Mouse (Mus musculus): ENCODE results near the gene Rab11fip4. TPM values are rescaled to one million over a fixed set of nuclear protein-coding genes. Genes with fewer than 3 reads are reported as not detected.

The Rab11fip4 gene
- polyA plus RNA-seq, 1 experiment from 2014 or later = 18.6 TPM

DNA sequence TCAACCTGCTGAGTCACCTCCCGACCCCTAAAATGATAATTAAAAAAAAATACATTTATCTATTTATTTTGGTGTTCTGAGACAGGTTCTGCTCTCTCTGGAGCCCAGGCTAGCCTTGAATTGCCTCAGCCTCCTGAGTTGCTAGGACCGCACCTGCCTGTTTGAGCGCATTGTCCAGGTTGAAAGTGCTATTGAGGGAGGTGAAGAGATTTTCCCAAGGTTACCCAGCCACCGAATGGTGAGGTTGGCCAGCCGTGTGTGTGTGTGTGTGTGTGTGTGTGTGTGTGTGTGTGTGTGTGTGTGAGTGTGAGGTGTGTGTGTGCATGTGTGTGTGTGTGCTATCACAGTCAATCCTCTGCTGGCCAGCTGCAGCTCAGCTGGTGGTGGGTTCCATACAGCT lies 55.0 kb downstream of the Rab11fip4 start:
- Histone ChIP-seq H3K4me3 (no peak overlapping the region), H3K27me3 (ENCODE audit: low read depth, poor library complexity, severe bottlenecking) (peaks cover 7% of the 10 kb centered on the region; the same call in 1 of the 2 replicates)

DNA sequence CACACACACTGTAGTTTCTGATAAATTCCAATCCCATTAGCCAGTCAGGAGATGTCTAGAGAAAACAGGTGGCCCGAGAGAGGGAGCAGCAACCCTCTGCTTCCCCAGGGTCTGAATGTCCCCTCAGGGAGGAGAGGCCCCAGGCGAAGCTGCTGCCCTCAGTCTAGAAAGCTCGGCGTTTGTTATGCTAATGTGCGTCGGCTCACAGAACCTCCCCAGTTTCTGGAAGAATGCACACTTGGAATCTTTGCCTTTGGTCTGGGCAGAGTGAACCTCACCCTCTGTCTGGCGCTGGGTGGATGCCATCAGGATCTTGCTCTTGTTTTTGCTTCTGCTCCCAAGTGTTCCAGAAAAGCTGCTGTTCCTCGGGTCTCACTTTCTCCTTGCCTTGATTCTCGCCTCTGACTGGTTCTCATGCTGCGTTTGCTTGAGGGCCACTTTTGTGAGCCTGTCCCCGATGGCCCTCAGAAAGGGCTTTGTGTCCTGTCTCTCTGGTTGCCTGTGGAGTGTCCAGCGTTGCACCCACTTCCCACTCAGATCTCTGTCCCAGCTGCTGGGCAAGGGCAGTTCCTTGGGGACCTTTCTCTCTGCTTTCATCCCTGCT lies 55.6 kb downstream of the Rab11fip4 start:
- Histone ChIP-seq H3K36me3 (peaks cover 6% of the 10 kb centered on the region; the same call in 1 of the 2 replicates), H3K4me1 (peaks cover 91% of the 10 kb centered on the region), H3K27ac (replicated peaks) (peak overlapping the region; percentile 88), H3K4me3 (peak overlapping the region; percentile 7; the same call in 1 of the 2 replicates), H3K9me3 (replicated peaks) (no peaks in the 10 kb centered on the region), H3K27me3 (ENCODE audit: low read depth, poor library complexity, severe bottlenecking) (peaks cover 7% of the 10 kb centered on the region; the same call in 1 of the 2 replicates)
- 10% methylated on average over 12 of the region's 12 CpGs for WGBS
- peak; percentile 71 for DNase-seq (ENCODE audit: low spot score)

More for the DNA sequence above, 55.0 kb downstream of the Rab11fip4 start:
- Histone ChIP-seq H3K36me3 (peaks cover 2% of the 10 kb centered on the region; the same call in 1 of the 2 replicates), H3K27ac (replicated peaks) (peak overlapping the region; percentile 88), H3K9me3 (replicated peaks) (no peaks in the 10 kb centered on the region), H3K4me1 (peaks cover 91% of the 10 kb centered on the region)
- DNase-seq (ENCODE audit: low spot score) = no peak
- 61% methylated on average over 5 of the region's 5 CpGs for WGBS

DNA sequence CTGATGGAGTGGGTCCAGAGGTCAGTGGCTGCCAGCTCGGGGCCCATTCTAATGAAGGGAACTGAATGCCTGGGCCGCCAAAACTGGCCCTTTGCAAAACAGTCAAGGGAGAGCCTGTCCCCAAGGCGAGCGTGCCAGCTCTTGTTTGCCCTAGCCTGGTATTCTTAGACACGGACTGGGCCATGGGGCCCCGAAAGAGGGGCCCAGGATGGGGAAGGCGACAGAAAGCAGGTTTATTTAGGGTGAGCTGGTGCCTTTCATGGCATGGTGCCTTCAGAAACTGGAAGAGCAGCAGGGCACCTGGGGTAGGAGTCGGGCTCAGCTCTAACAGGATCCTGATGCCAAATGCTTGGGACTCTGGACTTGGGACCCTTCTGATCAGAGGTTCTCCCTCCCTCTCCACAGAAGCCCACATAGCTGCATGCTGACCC lies 56.1 kb downstream of the Rab11fip4 start:
- 40% methylated on average over 8 of the region's 8 CpGs for WGBS
- Histone ChIP-seq H3K4me1 (peaks cover 91% of the 10 kb centered on the region), H3K36me3 (peaks cover 9% of the 10 kb centered on the region; the same call in 1 of the 2 replicates), H3K9me3 (replicated peaks) (no peaks in the 10 kb centered on the region), H3K27ac (replicated peaks) (peak overlapping the region; percentile 88), H3K4me3 (0 out of 2 replicates have a peak overlapping the region, but pooled peaks have one; percentile 7), H3K27me3 (ENCODE audit: low read depth, poor library complexity, severe bottlenecking) (peaks cover 7% of the 10 kb centered on the region; the same call in 1 of the 2 replicates)
- DNase-seq (ENCODE audit: low spot score) = peak; percentile 41

DNA sequence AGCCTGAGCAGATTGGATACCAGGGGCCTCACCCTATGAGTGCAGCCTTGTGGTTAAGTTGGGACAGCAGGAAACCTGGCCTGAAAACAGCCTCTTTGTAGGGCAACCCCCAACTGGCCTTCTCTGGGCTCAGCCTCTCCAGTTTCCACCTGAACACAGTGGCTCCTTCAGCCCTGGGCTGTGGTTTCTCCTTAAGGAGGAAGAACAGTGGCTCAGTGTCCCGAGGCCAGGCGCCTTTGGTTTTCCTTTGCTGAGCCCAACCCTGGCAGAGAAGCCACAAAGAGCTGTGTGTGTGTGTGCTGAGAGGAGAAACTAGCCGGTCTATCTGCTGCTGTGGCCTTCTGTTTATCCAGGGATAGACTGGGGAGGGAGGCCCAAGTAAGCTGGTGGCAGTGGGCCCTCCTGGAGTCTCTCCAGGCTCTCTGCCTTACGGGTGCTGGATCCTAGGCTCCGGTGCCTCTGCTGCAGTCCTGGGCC lies 59.4 kb downstream of the Rab11fip4 start:
- Histone ChIP-seq H3K4me3 (no peak overlapping the region; the same call in 1 of the 2 replicates), H3K9me3 (replicated peaks) (no peaks in the 10 kb centered on the region), H3K27me3 (ENCODE audit: low read depth, poor library complexity, severe bottlenecking) (no peaks in the 10 kb centered on the region), H3K27ac (replicated peaks) (peak overlapping the region; percentile 88), H3K36me3 (peaks cover 9% of the 10 kb centered on the region; the same call in 1 of the 2 replicates), H3K4me1 (peaks cover 77% of the 10 kb centered on the region)
- no peak for DNase-seq (ENCODE audit: low spot score)
- 56% methylated on average over 5 of the region's 5 CpGs for WGBS

DNA sequence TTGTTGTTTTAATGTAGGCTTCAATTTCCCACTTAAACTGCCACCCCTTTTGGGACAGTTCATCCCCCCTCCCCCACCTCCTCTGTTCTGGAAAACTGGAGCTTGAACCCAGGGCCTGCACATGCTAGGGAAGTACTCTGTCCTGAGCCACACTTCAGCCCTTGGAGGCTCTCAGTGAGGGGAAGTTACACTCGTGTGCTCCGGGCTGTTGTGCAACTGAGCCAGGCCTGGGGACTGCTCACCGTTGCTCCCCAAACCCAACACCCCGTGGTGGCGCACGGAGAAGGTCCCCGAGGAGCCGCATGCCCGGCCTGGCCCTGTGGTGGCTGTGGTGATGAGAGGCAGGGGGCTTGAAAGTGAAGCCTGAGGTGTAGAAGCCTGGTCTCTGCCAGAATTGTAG lies 61.2 kb downstream of the Rab11fip4 start:
- Histone ChIP-seq H3K4me3 (no peak overlapping the region), H3K27ac (replicated peaks) (peak overlapping the region; percentile 52)

DNA sequence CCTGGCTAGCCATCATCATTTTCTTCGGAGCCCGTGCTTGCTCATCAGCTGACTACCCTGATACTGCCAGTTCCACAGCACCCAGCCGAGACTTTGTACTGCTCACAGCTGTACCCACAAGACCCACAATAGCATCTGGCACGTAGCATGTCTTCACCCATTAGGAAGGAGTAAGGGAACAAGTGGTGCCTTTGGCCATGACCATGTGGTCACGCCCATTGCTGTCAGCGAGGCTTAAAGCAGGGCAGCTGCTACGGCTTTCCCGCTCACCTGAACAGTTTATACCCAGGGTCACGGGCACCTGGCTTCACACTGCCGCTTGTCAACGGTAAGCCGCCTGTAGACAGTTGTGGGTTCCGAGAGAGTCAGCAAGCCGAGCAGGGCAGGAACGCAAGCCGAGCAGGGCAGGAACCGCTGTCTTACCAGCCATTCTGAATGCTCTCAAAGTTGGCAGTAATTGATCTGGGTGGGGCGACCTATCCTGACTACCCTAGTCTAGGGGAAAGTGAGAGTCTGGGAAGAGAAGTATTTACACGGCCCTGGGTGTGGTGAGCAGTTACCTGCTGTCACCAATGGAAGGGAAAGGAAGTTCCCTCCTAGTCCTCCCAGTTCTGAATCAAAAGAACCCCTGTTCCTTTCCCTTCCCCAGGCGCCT lies 62.0 kb downstream of the Rab11fip4 start:
- Histone ChIP-seq H3K4me1 (peaks cover 51% of the 10 kb centered on the region), H3K27ac (replicated peaks) (no peak overlapping the region), H3K4me3 (no peak overlapping the region), H3K36me3 (peaks cover 9% of the 10 kb centered on the region; the same call in 1 of the 2 replicates), H3K27me3 (ENCODE audit: low read depth, poor library complexity, severe bottlenecking) (no peaks in the 10 kb centered on the region), H3K9me3 (replicated peaks) (no peaks in the 10 kb centered on the region)
- no peak for DNase-seq (ENCODE audit: low spot score)
- 89% methylated on average over 20 of the region's 20 CpGs for WGBS

More for the DNA sequence above, 61.2 kb downstream of the Rab11fip4 start:
- Histone ChIP-seq H3K9me3 (replicated peaks) (no peaks in the 10 kb centered on the region), H3K36me3 (peaks cover 9% of the 10 kb centered on the region; the same call in 1 of the 2 replicates), H3K27me3 (ENCODE audit: low read depth, poor library complexity, severe bottlenecking) (no peaks in the 10 kb centered on the region), H3K4me1 (peaks cover 58% of the 10 kb centered on the region)
- DNase-seq (ENCODE audit: low spot score) = no peak
- WGBS = 89% methylated on average over 9 of the region's 9 CpGs

DNA sequence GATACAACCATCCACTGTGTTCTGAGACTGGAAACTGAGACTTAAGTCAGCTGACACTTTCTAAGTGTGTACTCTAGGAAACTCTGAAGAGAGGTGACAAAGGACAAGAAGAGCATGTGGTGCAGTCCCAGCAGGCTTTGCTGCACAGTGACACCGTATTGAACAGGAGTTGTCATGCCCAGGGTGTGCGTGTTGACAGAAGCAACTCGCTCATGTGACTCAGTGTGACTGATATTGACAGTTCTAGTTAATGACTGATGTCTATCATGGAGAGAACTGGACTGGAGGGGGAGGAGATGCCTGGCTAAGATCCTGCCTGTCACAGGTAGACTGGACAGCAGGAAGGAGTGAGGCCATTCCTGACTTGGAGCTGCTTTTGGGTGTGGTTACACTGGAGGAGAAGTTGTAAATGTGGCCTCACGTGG lies 63.4 kb downstream of the Rab11fip4 start:
- no peak overlapping the region for H3K4me3 ChIP-seq
- 91% methylated on average over 4 of the region's 4 CpGs for WGBS
- no peak for DNase-seq (ENCODE audit: low spot score)

DNA sequence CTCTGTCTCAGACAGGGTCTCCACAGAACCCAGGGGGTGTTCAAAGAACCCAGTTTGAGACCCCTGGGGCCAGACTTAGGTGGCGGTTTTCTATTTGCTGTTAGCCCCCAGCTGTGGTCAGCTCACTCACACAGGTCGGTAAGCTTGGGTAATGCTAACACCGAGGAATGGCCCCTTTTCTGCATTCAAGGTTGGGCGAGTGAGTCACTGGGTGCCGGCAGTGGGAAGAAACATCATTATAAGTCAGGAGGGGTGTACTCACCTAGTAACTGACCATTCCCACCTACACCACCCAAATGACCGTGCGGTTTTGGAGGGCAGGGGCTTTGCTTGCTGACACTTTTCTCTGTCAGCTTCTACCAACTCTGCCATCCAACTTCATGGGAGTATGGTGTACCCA lies 64.6 kb downstream of the Rab11fip4 start:
- H3K27me3 ChIP-seq (ENCODE audit: low read depth, poor library complexity, severe bottlenecking) = peaks cover 11% of the 10 kb centered on the region; the same call in 1 of the 2 replicates
- peaks cover 35% of the 10 kb centered on the region for H3K4me1 ChIP-seq
- peaks cover 9% of the 10 kb centered on the region; the same call in 1 of the 2 replicates for H3K36me3 ChIP-seq
- 92% methylated on average over 7 of the region's 7 CpGs for WGBS
- no peak overlapping the region for H3K27ac ChIP-seq (replicated peaks)
- DNase-seq (ENCODE audit: low spot score) = no peak
- no peak overlapping the region for H3K4me3 ChIP-seq
- no peaks in the 10 kb centered on the region for H3K9me3 ChIP-seq (replicated peaks)

More for the DNA sequence above, 63.4 kb downstream of the Rab11fip4 start:
- H3K4me1 ChIP-seq = peaks cover 37% of the 10 kb centered on the region
- 0 out of 2 replicates have a peak, but pooled peaks cover 7% of the 10 kb centered on the region for H3K27me3 ChIP-seq (ENCODE audit: low read depth, poor library complexity, severe bottlenecking)
- H3K9me3 ChIP-seq (replicated peaks) = no peaks in the 10 kb centered on the region
- peaks cover 9% of the 10 kb centered on the region; the same call in 1 of the 2 replicates for H3K36me3 ChIP-seq
- H3K27ac ChIP-seq (replicated peaks) = no peak overlapping the region

DNA sequence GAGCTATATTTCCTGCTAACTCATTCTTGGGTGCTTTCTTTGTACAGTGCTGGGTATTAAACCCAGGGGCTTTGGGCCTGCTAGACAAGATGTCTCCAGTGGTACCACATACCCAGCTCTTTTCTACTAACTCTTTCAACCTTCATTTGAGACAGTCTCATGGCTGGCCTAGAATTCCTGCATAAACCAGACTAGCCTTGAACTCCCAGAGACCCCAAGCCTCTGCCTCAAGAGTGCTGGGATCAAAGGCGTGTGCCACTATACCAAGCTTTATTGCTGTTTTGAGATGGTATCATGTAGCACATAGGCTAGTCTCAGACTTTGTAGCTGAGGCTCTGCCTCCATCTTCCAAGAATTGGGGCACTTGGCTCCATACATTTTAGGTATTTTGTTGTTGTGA lies 65.5 kb downstream of the Rab11fip4 start:
- WGBS = 86% methylated on average over 1 of the region's 1 CpGs
- no peak for DNase-seq (ENCODE audit: low spot score)
- Histone ChIP-seq H3K4me3 (no peak overlapping the region), H3K36me3 (0 out of 2 replicates have a peak, but pooled peaks cover 4% of the 10 kb centered on the region), H3K4me1 (peaks cover 35% of the 10 kb centered on the region), H3K27ac (replicated peaks) (no peak overlapping the region), H3K27me3 (ENCODE audit: low read depth, poor library complexity, severe bottlenecking) (peaks cover 18% of the 10 kb centered on the region; the same call in 1 of the 2 replicates), H3K9me3 (replicated peaks) (no peaks in the 10 kb centered on the region)

DNA sequence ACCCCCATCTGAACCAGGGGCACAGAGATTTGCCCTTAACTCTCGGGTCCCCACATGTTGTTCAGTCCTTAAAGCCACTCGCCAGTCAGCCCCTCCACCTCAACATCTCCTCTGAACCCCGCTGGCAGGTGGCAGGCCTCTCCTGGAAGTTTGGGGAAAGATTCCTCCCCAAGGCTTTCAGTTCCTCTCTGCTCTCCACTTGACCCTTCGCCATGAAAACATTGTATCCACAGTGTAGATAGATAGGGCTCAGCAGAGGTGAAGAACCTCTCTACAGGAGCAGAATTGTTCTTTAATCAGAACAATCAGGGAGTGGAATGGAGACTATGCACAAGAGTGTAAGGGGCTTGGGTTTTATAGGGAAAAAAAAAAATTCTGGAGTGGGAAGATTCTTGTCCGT lies 66.0 kb downstream of the Rab11fip4 start:
- Histone ChIP-seq H3K27ac (replicated peaks) (no peak overlapping the region), H3K36me3 (no peaks in the 10 kb centered on the region), H3K27me3 (ENCODE audit: low read depth, poor library complexity, severe bottlenecking) (peaks cover 18% of the 10 kb centered on the region; the same call in 1 of the 2 replicates), H3K4me3 (no peak overlapping the region), H3K4me1 (peaks cover 35% of the 10 kb centered on the region), H3K9me3 (replicated peaks) (no peaks in the 10 kb centered on the region)
- DNase-seq (ENCODE audit: low spot score) = no peak
- 91% methylated on average over 5 of the region's 5 CpGs for WGBS

DNA sequence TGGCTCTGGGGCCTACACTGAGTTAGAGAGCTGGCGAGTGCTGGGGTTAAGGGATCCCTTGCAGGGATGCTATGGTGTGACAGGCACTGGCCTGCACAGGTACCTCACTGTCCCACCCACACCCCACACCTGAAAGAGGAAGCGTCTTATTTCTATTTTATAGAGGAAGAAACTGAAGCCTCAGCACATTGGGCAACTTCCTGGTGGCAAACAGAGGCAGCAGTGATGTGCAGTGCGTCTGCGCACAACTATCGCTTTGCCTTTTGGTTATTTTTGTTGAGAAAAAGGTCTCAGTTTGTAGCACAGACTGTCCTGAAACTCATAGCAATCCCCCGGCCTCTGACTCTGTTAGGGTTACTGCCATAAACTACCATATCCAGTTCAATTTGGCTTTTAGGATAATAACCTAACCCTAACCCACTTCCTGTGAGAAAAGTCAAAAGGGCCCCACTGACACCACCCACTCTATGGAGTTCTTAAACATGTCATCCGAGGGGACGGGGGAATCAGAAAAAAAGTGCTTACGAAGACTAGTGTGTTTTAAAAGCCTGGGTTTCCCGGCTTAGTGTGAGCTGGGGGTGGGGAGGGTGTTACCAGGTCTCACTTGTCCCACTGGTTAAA lies 67.3 kb downstream of the Rab11fip4 start:
- no peaks in the 10 kb centered on the region for H3K36me3 ChIP-seq
- WGBS = 93% methylated on average over 10 of the region's 10 CpGs
- no peak overlapping the region for H3K27ac ChIP-seq (replicated peaks)
- H3K9me3 ChIP-seq (replicated peaks) = no peaks in the 10 kb centered on the region
- no peak overlapping the region for H3K4me3 ChIP-seq
- no peak for DNase-seq (ENCODE audit: low spot score)
- H3K27me3 ChIP-seq (ENCODE audit: low read depth, poor library complexity, severe bottlenecking) = peaks cover 21% of the 10 kb centered on the region; the same call in 1 of the 2 replicates
- H3K4me1 ChIP-seq = peaks cover 37% of the 10 kb centered on the region
